Mouse (Mus musculus) liver, embryonic 16.5 days (tissue): ENCODE results near the gene Myt1l. TPM values are rescaled to one million over a fixed set of nuclear protein-coding genes. Genes with fewer than 3 reads are reported as not detected.

Source experiments
- ATAC-seq: fragments of 200-750 bp; cut with Nextera tagmentation; 2 replicates; pipeline ENCODE4 v1.8.0; 2017; ENCODE audit warnings: low read depth, mild to moderate bottlenecking, moderate number of reproducible peaks, moderate library complexity
- H3K27ac ChIP-seq: fragments of 300-500 bp; sonication (generic); 2 replicates; pipeline ENCODE4 v1.5.1; 2014; ENCODE audit warnings: mild to moderate bottlenecking, low read length
- H3K27me3 ChIP-seq: fragments of 300-500 bp; sonication (generic); 2 replicates; pipeline ENCODE4 v1.6.1; 2014; ENCODE audit warnings: low read depth, low read length, mixed read lengths; ENCODE audit not compliant: control insufficient read depth, insufficient read depth
- H3K36me3 ChIP-seq: fragments of 300-500 bp; sonication (generic); 2 replicates; pipeline ENCODE4 v1.6.1; 2014; ENCODE audit warnings: mild to moderate bottlenecking; ENCODE audit not compliant: control insufficient read depth, insufficient read depth
- H3K4me1 ChIP-seq: fragments of 300-500 bp; sonication (generic); 2 replicates; pipeline ENCODE4 v1.6.1; 2014; ENCODE audit warnings: low read depth, low read length, mixed read lengths; ENCODE audit not compliant: control insufficient read depth
- H3K4me2 ChIP-seq: fragments of 300-500 bp; sonication (generic); 2 replicates; pipeline ENCODE4 v1.6.1; 2014; ENCODE audit warnings: low read depth, low read length, mixed read lengths
- H3K4me3 ChIP-seq: fragments of 300-500 bp; sonication (generic); 2 replicates; pipeline ENCODE4 v1.5.1; 2014; ENCODE audit warnings: low read depth, mild to moderate bottlenecking, low read length
- H3K9ac ChIP-seq: fragments of 300-500 bp; sonication (generic); 2 replicates; pipeline ENCODE4 v1.6.1; 2014; ENCODE audit warnings: low read depth, low read length
- H3K9me3 ChIP-seq: fragments of 300-500 bp; sonication (generic); replicated peaks from 2 replicates; pipeline ENCODE4 v1.6.1; 2016; ENCODE audit warnings: low read length; ENCODE audit not compliant: control insufficient read depth
- WGBS: fragments of 180-500 bp; shearing (Covaris S2); extraction: QIAGEN DNeasy Blood & Tissue Kit; methylation state at CpG from one replicate; pipeline ENCODE4 v1.1.7; 2014; ENCODE audit not compliant: insufficient replicate concordance; 5-methylcytosine and 5-hydroxymethylcytosine counted together
- polyA plus RNA-seq: library from polyadenylated mRNA; unstranded; fragments of >200 nt; fragmentation: Nextera tagmentation; extraction: Ambion mirVana; gene quantifications from 2 replicates; pipeline ENCODE4 v1.2.1, GENCODE M21; 2015

Myt1l gene
- polyA plus RNA-seq, 1 experiment from 2014 or later, result 0.07 TPM

GRCm38 (mm10) chr12:29790051-29790386, 261.8 kb downstream of the Myt1l start:
- H3K4me1 ChIP-seq, result no peaks in the 10 kb centered on the region
- H3K36me3 ChIP-seq, result no peaks in the 10 kb centered on the region
- H3K9me3 ChIP-seq, result no peaks in the 10 kb centered on the region
- no peaks in the 10 kb centered on the region for H3K27me3 ChIP-seq
- H3K9ac ChIP-seq, result no peak overlapping the region
- H3K4me2 ChIP-seq, result no peak overlapping the region
- WGBS, result 34% methylated on average over 4 of the region's 4 CpGs
- no peak for ATAC-seq
- H3K4me3 ChIP-seq, result no peak overlapping the region
- no peak overlapping the region for H3K27ac ChIP-seq

DNA sequence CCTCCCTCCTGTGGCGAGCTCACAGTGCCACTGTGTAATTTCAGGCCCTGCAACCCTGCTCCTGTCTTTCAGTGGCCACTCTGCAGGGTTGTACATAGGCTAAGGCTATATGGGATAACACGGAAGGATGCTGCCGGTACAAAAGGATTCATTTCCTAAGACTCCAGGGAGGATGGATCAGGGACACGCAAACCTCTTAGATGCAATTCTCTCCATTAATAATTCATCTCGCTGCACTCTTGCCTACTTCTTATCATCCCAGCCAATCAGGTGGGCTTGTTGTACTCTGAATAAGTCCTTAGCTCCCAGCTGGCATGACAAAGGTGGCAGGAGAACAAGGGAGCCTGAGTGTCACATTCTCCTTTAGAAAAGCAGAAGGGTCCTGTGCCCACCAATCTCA, 264.8 kb downstream of the Myt1l start:
- no peak for ATAC-seq
- Histone ChIP-seq H3K27me3 (no peaks in the 10 kb centered on the region), H3K9me3 (no peaks in the 10 kb centered on the region), H3K9ac (no peak overlapping the region), H3K4me1 (no peaks in the 10 kb centered on the region), H3K4me3 (no peak overlapping the region), H3K36me3 (no peaks in the 10 kb centered on the region), H3K27ac (no peak overlapping the region), H3K4me2 (no peak overlapping the region)
- WGBS, result 71% methylated on average over 5 of the region's 5 CpGs

DNA sequence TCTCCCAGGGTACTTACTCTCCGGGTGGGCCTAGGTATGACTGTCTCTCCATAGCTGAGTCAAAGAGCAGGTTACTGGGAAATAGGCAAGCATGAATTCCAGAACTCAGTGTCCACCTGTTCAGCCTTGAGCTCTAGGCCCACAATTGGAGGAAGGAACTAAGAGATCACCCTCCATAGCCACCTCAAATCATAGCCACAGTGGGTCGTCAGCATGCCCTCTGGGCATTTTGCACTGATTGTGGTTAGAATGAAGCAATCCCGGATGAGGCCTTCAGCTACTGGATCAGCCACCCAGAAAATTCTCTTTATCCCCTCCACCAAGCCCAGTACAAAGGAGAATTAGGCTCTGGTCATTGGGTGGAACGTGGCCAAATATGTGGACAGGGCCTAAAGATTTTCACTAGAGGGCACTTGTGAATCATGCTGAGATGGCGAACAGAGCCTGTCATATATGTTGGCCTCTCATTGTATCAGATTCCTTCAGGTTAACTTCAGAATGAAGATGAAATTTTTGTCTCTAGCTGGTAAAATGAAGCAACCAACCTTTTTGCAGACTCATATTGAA, 267.0 kb downstream of the Myt1l start:
- Histone ChIP-seq H3K36me3 (no peaks in the 10 kb centered on the region), H3K4me2 (no peak overlapping the region), H3K27ac (no peak overlapping the region), H3K4me3 (no peak overlapping the region), H3K27me3 (no peaks in the 10 kb centered on the region), H3K9me3 (no peaks in the 10 kb centered on the region), H3K9ac (no peak overlapping the region), H3K4me1 (no peaks in the 10 kb centered on the region)
- 63% methylated on average over 5 of the region's 5 CpGs for WGBS
- ATAC-seq, result no peak

DNA sequence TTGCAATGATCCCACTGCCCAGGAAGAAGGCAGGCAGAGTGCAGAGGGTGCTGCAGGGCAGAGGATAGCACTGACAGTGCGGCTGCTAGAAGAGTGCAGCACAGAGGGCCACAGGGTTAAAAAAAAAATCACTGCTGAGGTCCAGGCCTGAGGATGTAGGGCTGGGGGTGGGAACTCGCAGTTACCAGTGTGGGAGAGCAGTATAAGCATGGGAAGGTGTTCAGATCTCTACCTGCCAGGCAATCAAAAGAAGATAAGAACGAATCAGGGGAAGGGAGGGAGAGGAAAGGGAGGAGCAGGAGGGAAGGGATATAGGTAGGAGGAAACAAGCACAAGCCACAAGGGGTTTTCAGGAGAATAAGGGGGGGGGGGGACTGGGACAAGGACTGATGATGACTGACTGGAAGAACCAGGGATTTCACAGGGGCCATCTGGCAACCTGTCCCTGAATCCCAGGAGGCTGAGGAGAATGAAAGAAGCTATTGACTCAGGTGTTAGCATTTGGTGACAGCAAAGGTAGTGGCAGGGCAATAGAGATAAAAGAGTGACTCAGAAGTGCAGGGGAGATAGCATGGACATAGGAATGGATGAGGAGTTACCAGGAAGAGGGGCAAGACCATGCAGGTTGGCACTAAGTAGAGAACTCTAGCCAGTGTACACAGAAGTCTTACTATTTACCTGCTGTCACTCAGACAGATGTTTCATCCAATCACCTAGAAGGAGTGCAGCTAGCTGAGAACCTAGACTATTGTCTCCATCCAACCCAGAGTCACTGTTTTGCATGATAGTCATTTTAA, 270.6 kb downstream of the Myt1l start:
- Histone ChIP-seq H3K36me3 (no peaks in the 10 kb centered on the region), H3K9ac (no peak overlapping the region), H3K4me2 (no peak overlapping the region), H3K27ac (no peak overlapping the region), H3K9me3 (no peaks in the 10 kb centered on the region), H3K27me3 (no peaks in the 10 kb centered on the region), H3K4me3 (no peak overlapping the region), H3K4me1 (no peaks in the 10 kb centered on the region)
- WGBS, result 26% methylated on average over 3 of the region's 3 CpGs
- ATAC-seq, result no peak

GRCm38 (mm10) chr12:29806415-29806814, 278.2 kb downstream of the Myt1l start:
- 40% methylated on average over 1 of the region's 1 CpGs for WGBS

DNA sequence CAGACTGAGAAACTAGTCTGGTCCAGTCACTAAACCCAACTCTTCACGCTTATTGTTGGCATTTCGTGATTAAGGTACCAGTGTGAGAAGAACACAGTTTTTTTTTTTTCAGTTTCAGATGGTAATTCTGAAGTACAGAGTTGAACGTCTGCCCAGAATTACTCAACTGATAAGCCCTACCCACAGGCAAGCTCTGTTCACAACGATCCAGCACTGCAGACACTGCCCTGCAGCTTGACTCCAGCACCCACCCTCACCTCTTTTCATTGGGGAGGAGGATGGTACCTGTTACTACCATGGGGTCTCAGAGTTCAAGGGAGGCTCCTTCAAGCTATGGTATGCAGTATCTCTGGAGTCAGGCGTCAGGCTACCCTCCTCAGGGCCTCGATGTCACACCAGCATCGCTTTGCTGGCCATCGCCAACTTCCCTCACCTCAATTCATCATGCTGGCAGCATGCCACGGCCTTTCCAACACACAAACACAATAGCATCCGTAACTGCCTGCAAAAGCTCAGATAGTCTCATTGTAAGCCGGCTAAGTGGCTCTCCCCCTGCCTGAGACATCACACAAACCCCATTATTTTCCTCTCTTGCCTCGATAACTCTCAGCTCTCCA, 281.5 kb downstream of the Myt1l start:
- Histone ChIP-seq H3K4me3 (no peak overlapping the region), H3K36me3 (no peaks in the 10 kb centered on the region), H3K4me2 (no peak overlapping the region), H3K9ac (no peak overlapping the region), H3K4me1 (no peaks in the 10 kb centered on the region), H3K27ac (no peak overlapping the region), H3K9me3 (no peaks in the 10 kb centered on the region), H3K27me3 (no peaks in the 10 kb centered on the region)
- 44% methylated on average over 12 of the region's 12 CpGs for WGBS
- ATAC-seq, result no peak

More at GRCm38 (mm10) chr12:29806415-29806814, 278.2 kb downstream of the Myt1l start:
- H3K9me3 ChIP-seq, result no peaks in the 10 kb centered on the region
- no peak overlapping the region for H3K9ac ChIP-seq
- H3K27me3 ChIP-seq, result no peaks in the 10 kb centered on the region
- no peak overlapping the region for H3K4me3 ChIP-seq
- H3K36me3 ChIP-seq, result no peaks in the 10 kb centered on the region
- H3K4me1 ChIP-seq, result no peaks in the 10 kb centered on the region
- H3K27ac ChIP-seq, result no peak overlapping the region
- no peak overlapping the region for H3K4me2 ChIP-seq
- no peak for ATAC-seq

- no peaks in the 10 kb centered on the region for H3K36me3 ChIP-seq
- H3K27ac ChIP-seq, result no peak overlapping the region
- H3K4me3 ChIP-seq, result no peak overlapping the region
- ATAC-seq, result no peak
- no peaks in the 10 kb centered on the region for H3K4me1 ChIP-seq
- WGBS, result 45% methylated on average over 2 of the region's 2 CpGs
- H3K9me3 ChIP-seq, result no peaks in the 10 kb centered on the region
- H3K4me2 ChIP-seq, result no peak overlapping the region
- H3K27me3 ChIP-seq, result no peaks in the 10 kb centered on the region
- no peak overlapping the region for H3K9ac ChIP-seq
Observed at GRCm38 (mm10) chr12:29815466-29815865, 287.3 kb downstream of the Myt1l start.

GRCm38 (mm10) chr12:29816130-29816529, 287.9 kb downstream of the Myt1l start:
- Histone ChIP-seq H3K4me1 (no peaks in the 10 kb centered on the region), H3K4me2 (no peak overlapping the region), H3K4me3 (no peak overlapping the region), H3K27ac (no peak overlapping the region), H3K9ac (no peak overlapping the region), H3K27me3 (no peaks in the 10 kb centered on the region), H3K36me3 (no peaks in the 10 kb centered on the region), H3K9me3 (no peaks in the 10 kb centered on the region)
- WGBS, result 63% methylated on average over 2 of the region's 2 CpGs
- no peak for ATAC-seq

DNA sequence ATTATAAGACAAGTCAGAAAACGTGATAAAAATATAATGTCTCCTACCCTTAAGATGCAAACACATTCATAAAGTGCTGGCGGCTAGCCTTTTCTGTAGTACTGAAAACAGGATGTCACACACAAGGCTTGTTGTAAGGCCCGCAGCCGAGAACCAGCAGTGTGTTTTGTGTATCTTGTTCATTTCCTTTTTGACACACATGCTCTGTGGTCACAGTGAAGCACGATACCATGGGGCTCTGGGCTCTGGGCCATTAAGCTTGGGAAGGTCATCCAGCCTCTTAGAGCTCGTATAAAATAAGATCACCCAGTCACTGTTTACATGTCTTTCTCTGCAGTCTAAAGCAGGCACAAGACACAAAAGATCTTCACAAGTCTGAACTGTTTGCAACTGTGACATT, 288.6 kb downstream of the Myt1l start:
- no peak for ATAC-seq
- Histone ChIP-seq H3K9ac (no peak overlapping the region), H3K27me3 (no peaks in the 10 kb centered on the region), H3K4me2 (no peak overlapping the region), H3K4me1 (no peaks in the 10 kb centered on the region), H3K9me3 (no peaks in the 10 kb centered on the region), H3K4me3 (no peak overlapping the region), H3K27ac (no peak overlapping the region), H3K36me3 (no peaks in the 10 kb centered on the region)
- 36% methylated on average over 6 of the region's 6 CpGs for WGBS
